ENCODE assay signal across 10 mouse cellular contexts in the genomic region with DNA sequence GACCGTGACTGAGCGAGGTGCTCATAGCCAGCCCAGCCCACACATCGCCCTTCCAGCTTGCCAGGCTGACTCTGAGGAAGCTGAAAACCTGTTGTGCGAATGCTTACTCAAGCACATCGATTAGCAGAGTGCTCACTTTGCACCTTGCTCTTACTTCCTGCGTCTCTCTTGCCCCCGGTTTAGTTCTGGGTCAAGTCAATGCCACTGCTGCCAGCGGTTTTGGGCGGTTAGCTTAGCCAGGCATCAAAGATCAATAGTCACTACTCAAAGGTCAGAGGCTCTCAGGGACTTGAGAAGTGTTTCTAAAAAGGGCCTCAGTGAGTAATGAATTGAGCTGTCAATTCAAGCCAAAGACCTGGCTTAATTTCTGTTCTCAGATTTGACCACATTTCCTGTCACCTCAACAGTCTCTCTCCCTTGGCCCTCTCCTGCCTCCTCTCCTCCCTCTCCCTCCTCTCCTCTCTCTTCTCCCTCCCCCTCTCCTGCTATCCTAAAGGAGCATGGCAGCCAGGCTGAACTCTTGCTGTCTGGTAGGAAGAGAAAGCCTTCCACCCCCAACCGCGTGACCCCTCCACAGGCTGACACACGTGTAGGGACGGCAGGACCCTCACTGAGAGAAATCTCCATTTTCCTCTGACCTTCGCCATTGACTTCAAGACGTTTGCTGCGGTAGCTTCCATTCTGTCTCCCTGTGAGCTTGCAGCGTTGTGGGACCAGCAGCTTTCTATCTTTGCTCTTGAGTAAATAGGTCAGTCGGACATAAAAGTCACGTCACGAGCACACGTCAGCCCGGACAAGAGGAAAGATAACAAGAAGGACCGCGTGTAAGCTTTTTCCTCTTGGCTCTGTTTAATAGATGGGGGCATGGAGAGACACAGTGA. TPM values are rescaled to one million over a fixed set of nuclear protein-coding genes. Genes with fewer than 3 reads are reported as not detected.
DNase-seq lines count a peak whose midpoint lies in the region; ATAC-seq lines count a peak whose summit lies in the region.
"Had no signal": no experiment of that assay in that cellular context is flagged by ENCODE, and none has a peak within 500 bp of the region (broad histone marks: within the 10 kb centered on the region; RNA-seq: fewer than 3 reads in every experiment).

No protein-coding gene starts in this region.

- H3K4me2 ChIP-seq in heart, embryonic 15.5 days = 0 out of 2 replicates have a peak overlapping the region, but pooled peaks have one; percentile 8
- peak overlapping the region; percentile 35 for H3K4me2 ChIP-seq in kidney, embryonic 16.5 days (replicated peaks; ENCODE audit: low read depth, low read length)
- no peak overlapping the region for H3K4me2 ChIP-seq in forebrain, embryonic 16.5 days (ENCODE audit: low read length)

- no peaks in the 10 kb centered on the region for H3K9me3 ChIP-seq in heart, embryonic 15.5 days (replicated peaks)
- H3K9me3 ChIP-seq in kidney, embryonic 16.5 days (ENCODE audit: low read length) = no peaks in the 10 kb centered on the region
- H3K9me3 ChIP-seq in forebrain, embryonic 16.5 days (ENCODE audit: control insufficient read depth, low read length) = no peaks in the 10 kb centered on the region

- no peaks in the 10 kb centered on the region for H3K36me3 ChIP-seq in heart, embryonic 15.5 days
- H3K36me3 ChIP-seq in kidney, embryonic 16.5 days (ENCODE audit: insufficient read depth, low read length) = no peaks in the 10 kb centered on the region
- H3K36me3 ChIP-seq in forebrain, embryonic 16.5 days (ENCODE audit: control insufficient read depth, insufficient read depth) = no peaks in the 10 kb centered on the region

- 33% methylated on average over 24 of the region's 24 CpGs for WGBS in heart, embryonic 15.5 days
- 12% methylated on average over 24 of the region's 24 CpGs for WGBS in kidney, embryonic 16.5 days
- WGBS in forebrain, embryonic 16.5 days = 81% methylated on average over 24 of the region's 24 CpGs

- H3K4me3 ChIP-seq in heart, embryonic 15.5 days = no peak overlapping the region
- H3K4me3 ChIP-seq in kidney, embryonic 16.5 days (ENCODE audit: low read length) = 0 out of 2 replicates have a peak overlapping the region, but pooled peaks have one; percentile 4
- no peak overlapping the region for H3K4me3 ChIP-seq in forebrain, embryonic 16.5 days (replicated peaks; ENCODE audit: low read length)
- H3K4me3 ChIP-seq: layer of hippocampus, adult 2 months had no signal

- no peak for ATAC-seq in heart, embryonic 15.5 days (replicated peaks; ENCODE audit: insufficient number of reproducible peaks, insufficient read depth, low FRiP score, low read depth)
- ATAC-seq in activated CD4-positive, CD25-positive, alpha-beta regulatory T cell, adult 4 months = peak; percentile 24
- ATAC-seq in kidney, embryonic 16.5 days (ENCODE audit: low FRiP score, low TSS enrichment) = peak; percentile 69
- peak; percentile 79 for ATAC-seq in neutrophil, adult 5-6 weeks (ENCODE audit: extremely low read depth, insufficient number of reproducible peaks, low FRiP score, poor library complexity, severe bottlenecking)
- no peak for ATAC-seq in forebrain, embryonic 16.5 days
- ATAC-seq: forebrain, postnatal 0 days had no signal

- no peak for DNase-seq in heart, postnatal 4 days
- DNase-seq in cerebellum, postnatal 4 days (ENCODE audit: low spot score in 2 of 2) = no peak
- no peak for DNase-seq in lung, postnatal 25 days (ENCODE audit: low spot score)
- DNase-seq: forebrain, postnatal 0 days had no signal

- H3K27ac ChIP-seq in heart, embryonic 15.5 days = no peak overlapping the region
- H3K27ac ChIP-seq in kidney, embryonic 16.5 days (ENCODE audit: low read length) = peak overlapping the region; percentile 80
- H3K27ac ChIP-seq in forebrain, embryonic 16.5 days (ENCODE audit: low read length) = no peak overlapping the region
- H3K27ac ChIP-seq: layer of hippocampus, adult 2 months had no signal

- no peaks in the 10 kb centered on the region; the same call in 1 of the 2 replicates for H3K27me3 ChIP-seq in heart, embryonic 15.5 days
- no peaks in the 10 kb centered on the region for H3K27me3 ChIP-seq in kidney, embryonic 16.5 days (ENCODE audit: insufficient read depth, low read length)
- no peaks in the 10 kb centered on the region for H3K27me3 ChIP-seq in forebrain, embryonic 16.5 days (replicated peaks; ENCODE audit: control insufficient read depth, insufficient read depth, low read length)

- peaks cover 22% of the 10 kb centered on the region for H3K4me1 ChIP-seq in heart, embryonic 15.5 days (replicated peaks)
- H3K4me1 ChIP-seq in kidney, embryonic 16.5 days (ENCODE audit: insufficient read depth, low read length) = peaks cover 33% of the 10 kb centered on the region
- H3K4me1 ChIP-seq in forebrain, embryonic 16.5 days (replicated peaks; ENCODE audit: control insufficient read depth, insufficient read depth, low read length) = peaks cover 16% of the 10 kb centered on the region

- no peak overlapping the region for H3K9ac ChIP-seq in heart, embryonic 15.5 days
- no peak overlapping the region for H3K9ac ChIP-seq in kidney, embryonic 16.5 days (replicated peaks; ENCODE audit: low read length)
- no peak overlapping the region for H3K9ac ChIP-seq in forebrain, embryonic 16.5 days (replicated peaks; ENCODE audit: low read depth, low read length)
- H3K9ac ChIP-seq: forebrain, postnatal 0 days had no signal

RNA-seq across cellular contexts. Expression of a gene that starts 21.7 kb away (rescaled TPM):
- polyA plus RNA-seq in heart, embryonic 15.5 days (2015; fragmentation: Nextera tagmentation; extraction: Ambion mirVana) = 6.0 and 7.4 TPM in 2 replicates
- total RNA-seq in heart, postnatal 4 days (2021) = 10 to 100 TPM; 17.9 to 22.6 TPM
- polyA plus RNA-seq in activated CD4-positive, CD25-positive, alpha-beta regulatory T cell, adult 4 months (2017; shearing (Covaris generic)) = 10 to 100 TPM; 21.1 to 24.9 TPM
- 8.4 and 8.7 TPM in 2 replicates for polyA plus RNA-seq in kidney, embryonic 16.5 days (2015; fragmentation: Nextera tagmentation; extraction: Ambion mirVana)
- 45.0 and 49.8 TPM in 2 replicates for total RNA-seq in neutrophil, adult 5-6 weeks (2017)
- polyA plus RNA-seq in forebrain, embryonic 16.5 days (2015; fragmentation: Nextera tagmentation; extraction: Ambion mirVana) = 4.1 and 5.4 TPM in 2 replicates

RNA-seq across cellular contexts. Expression of a gene that starts 22.0 kb away (rescaled TPM):
- 2.7 and 3.6 TPM in 2 replicates for polyA plus RNA-seq in heart, embryonic 15.5 days (2015; fragmentation: Nextera tagmentation; extraction: Ambion mirVana)
- 1 to 10 TPM; 5.2 to 6.1 TPM for total RNA-seq in heart, postnatal 4 days (2021)
- polyA plus RNA-seq in activated CD4-positive, CD25-positive, alpha-beta regulatory T cell, adult 4 months (2017; shearing (Covaris generic)) = 1 to 10 TPM; 4.5 to 5.5 TPM
- polyA plus RNA-seq in kidney, embryonic 16.5 days (2015; fragmentation: Nextera tagmentation; extraction: Ambion mirVana) = 5.3 and 6.5 TPM in 2 replicates
- total RNA-seq in neutrophil, adult 5-6 weeks (2017) = 21.5 and 24.6 TPM in 2 replicates
- polyA plus RNA-seq in forebrain, embryonic 16.5 days (2015; fragmentation: Nextera tagmentation; extraction: Ambion mirVana) = 3.2 and 4.1 TPM in 2 replicates

Comparison
In these comparisons a context has a peak if more than half of its experiments do, and no peak if none do; other contexts are left out.
1. ATAC-seq: peak in activated CD4-positive, CD25-positive, alpha-beta regulatory T cell, adult 4 months (single experiment), kidney, embryonic 16.5 days (single experiment) and neutrophil, adult 5-6 weeks (single experiment); none in heart, embryonic 15.5 days (single experiment) and forebrain, embryonic 16.5 days (single experiment).